Mouse (Mus musculus): ENCODE results near the gene Maz. TPM values are rescaled to one million over a fixed set of nuclear protein-coding genes. Genes with fewer than 3 reads are reported as not detected.
A peak's percentile ranks its signal among the peaks of the same experiment; 100 is the strongest.

The Maz gene
- polyA plus RNA-seq, 1 experiment from 2014 or later: 44.7 TPM

GRCm38 (mm10) chr7:126981601-126982000 is 45.2 kb downstream of the Maz start:
- Histone ChIP-seq H3K27me3 (ENCODE audit: control insufficient read depth, insufficient read depth, low read length) (no peaks in the 10 kb centered on the region), H3K4me1 (ENCODE audit: control insufficient read depth in 2 of 2, insufficient read depth in 2 of 2, low read length in 2 of 2) (peaks cover 2 to 12% of the 10 kb centered on the region in 2 experiments; a peak in 2 of 4 replicates), H3K9ac (ENCODE audit: low read length) (no peak overlapping the region), H3K4me2 (ENCODE audit: low read length) (no peak overlapping the region), H3K4me3 (ENCODE audit: control insufficient read depth in 1 of 2, insufficient read depth in 1 of 2, low read depth in 1 of 2, low read length in 2 of 2) (no peak overlapping the region), H3K36me3 (ENCODE audit: control insufficient read depth, insufficient read depth, low read length) (peaks cover 33% of the 10 kb centered on the region), H3K27ac (replicated peaks in 1 of 2; ENCODE audit: control insufficient read depth in 1 of 2, insufficient read depth in 1 of 2, low read depth in 2 of 2, low read length in 2 of 2) (no peak overlapping the region), H3K9me3 (ENCODE audit: control insufficient read depth, low read length) (no peaks in the 10 kb centered on the region)
- WGBS: 79% methylated on average over 2 of the region's 2 CpGs
- ATAC-seq (ENCODE audit: insufficient number of reproducible peaks, insufficient read depth, low FRiP score, low read depth): no peak

GRCm38 (mm10) chr7:126978841-126979240 is 48.0 kb downstream of the Maz start:
- no peak for ATAC-seq (ENCODE audit: insufficient number of reproducible peaks, insufficient read depth, low FRiP score, low read depth)
- Histone ChIP-seq H3K4me3 (ENCODE audit: control insufficient read depth in 1 of 2, insufficient read depth in 1 of 2, low read depth in 1 of 2, low read length in 2 of 2) (no peak overlapping the region), H3K9ac (ENCODE audit: low read length) (no peak overlapping the region), H3K4me1 (ENCODE audit: control insufficient read depth in 2 of 2, insufficient read depth in 2 of 2, low read length in 2 of 2) (peaks cover 2 to 11% of the 10 kb centered on the region in 2 experiments; a peak in 3 of 4 replicates), H3K4me2 (ENCODE audit: low read length) (no peak overlapping the region), H3K27me3 (ENCODE audit: control insufficient read depth, insufficient read depth, low read length) (no peaks in the 10 kb centered on the region), H3K27ac (replicated peaks in 1 of 2; ENCODE audit: control insufficient read depth in 1 of 2, insufficient read depth in 1 of 2, low read depth in 2 of 2, low read length in 2 of 2) (no peak overlapping the region), H3K9me3 (ENCODE audit: control insufficient read depth, low read length) (no peaks in the 10 kb centered on the region), H3K36me3 (ENCODE audit: control insufficient read depth, insufficient read depth, low read length) (peaks cover 33% of the 10 kb centered on the region)
- 87% methylated on average over 6 of the region's 6 CpGs for WGBS

- no peak for ATAC-seq (ENCODE audit: insufficient number of reproducible peaks, insufficient read depth, low FRiP score, low read depth)
- Histone ChIP-seq H3K27me3 (ENCODE audit: control insufficient read depth, insufficient read depth, low read length) (no peaks in the 10 kb centered on the region), H3K36me3 (ENCODE audit: control insufficient read depth, insufficient read depth, low read length) (peaks cover 33% of the 10 kb centered on the region), H3K4me3 (ENCODE audit: control insufficient read depth in 1 of 2, insufficient read depth in 1 of 2, low read depth in 1 of 2, low read length in 2 of 2) (peak overlapping the region; percentile 92 to 100), H3K9ac (ENCODE audit: low read length) (peak overlapping the region; percentile 99), H3K27ac (replicated peaks in 1 of 2; ENCODE audit: control insufficient read depth in 1 of 2, insufficient read depth in 1 of 2, low read depth in 2 of 2, low read length in 2 of 2) (peak overlapping the region in 1 of 2 experiments; percentile 93; a peak in 3 of 4 replicates), H3K4me2 (ENCODE audit: low read length) (peak overlapping the region; percentile 82), H3K4me1 (ENCODE audit: control insufficient read depth in 2 of 2, insufficient read depth in 2 of 2, low read length in 2 of 2) (peaks cover 2 to 11% of the 10 kb centered on the region in 2 experiments; a peak in 3 of 4 replicates), H3K9me3 (ENCODE audit: control insufficient read depth, low read length) (no peaks in the 10 kb centered on the region)
- 24% methylated on average over 14 of the region's 14 CpGs for WGBS
Measured at GRCm38 (mm10) chr7:126976878-126977459, 49.9 kb downstream of the Maz start.

GRCm38 (mm10) chr7:126975950-126976866 is 50.6 kb downstream of the Maz start, which contains the start of gene Cdiptos:
TSS of gene Cdiptos (minus strand) at chr7:126976098.
- ATAC-seq (ENCODE audit: insufficient number of reproducible peaks, insufficient read depth, low FRiP score, low read depth): peak; percentile 87
- H3K4me1 ChIP-seq (ENCODE audit: control insufficient read depth in 2 of 2, insufficient read depth in 2 of 2, low read length in 2 of 2): peaks cover 2 to 11% of the 10 kb centered on the region in 2 experiments; a peak in 3 of 4 replicates
- WGBS: under 1% methylated on average over 54 of the region's 55 CpGs
- peak within 1 kb of the TSS; percentile 92 to 100 for H3K4me3 ChIP-seq (ENCODE audit: control insufficient read depth in 1 of 2, insufficient read depth in 1 of 2, low read depth in 1 of 2, low read length in 2 of 2)
- no peaks in the 10 kb centered on the region for H3K27me3 ChIP-seq (ENCODE audit: control insufficient read depth, insufficient read depth, low read length)
- peak within 1 kb of the TSS; percentile 82 for H3K4me2 ChIP-seq (ENCODE audit: low read length)
- H3K9ac ChIP-seq (ENCODE audit: low read length): peak within 1 kb of the TSS; percentile 99
- peaks cover 29% of the 10 kb centered on the region for H3K36me3 ChIP-seq (ENCODE audit: control insufficient read depth, insufficient read depth, low read length)
- peak within 1 kb of the TSS; percentile 93 to 99 for H3K27ac ChIP-seq (replicated peaks in 1 of 2; ENCODE audit: control insufficient read depth in 1 of 2, insufficient read depth in 1 of 2, low read depth in 2 of 2, low read length in 2 of 2)
- H3K9me3 ChIP-seq (ENCODE audit: control insufficient read depth, low read length): no peaks in the 10 kb centered on the region

- Histone ChIP-seq H3K4me2 (ENCODE audit: low read length) (peak within 1 kb of the TSS; percentile 82), H3K27me3 (ENCODE audit: control insufficient read depth, insufficient read depth, low read length) (no peaks in the 10 kb centered on the region), H3K9me3 (ENCODE audit: control insufficient read depth, low read length) (no peaks in the 10 kb centered on the region), H3K4me1 (ENCODE audit: control insufficient read depth in 2 of 2, insufficient read depth in 2 of 2, low read length in 2 of 2) (peaks cover 2 to 11% of the 10 kb centered on the region in 2 experiments; a peak in 3 of 4 replicates), H3K4me3 (ENCODE audit: control insufficient read depth in 1 of 2, insufficient read depth in 1 of 2, low read depth in 1 of 2, low read length in 2 of 2) (peak within 1 kb of the TSS; percentile 92 to 100), H3K9ac (ENCODE audit: low read length) (peak within 1 kb of the TSS; percentile 99), H3K27ac (replicated peaks in 1 of 2; ENCODE audit: control insufficient read depth in 1 of 2, insufficient read depth in 1 of 2, low read depth in 2 of 2, low read length in 2 of 2) (peak within 1 kb of the TSS; percentile 93 to 99), H3K36me3 (ENCODE audit: control insufficient read depth, insufficient read depth, low read length) (peaks cover 29% of the 10 kb centered on the region)
- no peak for ATAC-seq (ENCODE audit: insufficient number of reproducible peaks, insufficient read depth, low FRiP score, low read depth)
- WGBS: 0% methylated on average over 1 of the region's 1 CpGs
Measured at GRCm38 (mm10) chr7:126975893-126975949, 51.1 kb downstream of the Maz start, which contains the start of gene Cdipt. TSS of gene Cdipt (plus strand) at chr7:126975914.

- H3K4me1 ChIP-seq (ENCODE audit: control insufficient read depth in 2 of 2, insufficient read depth in 2 of 2, low read length in 2 of 2): peaks cover 2 to 11% of the 10 kb centered on the region in 2 experiments; a peak in 3 of 4 replicates
- 8% methylated on average over 8 of the region's 8 CpGs for WGBS
- no peak; the same call in 1 of the 2 replicates for ATAC-seq (ENCODE audit: insufficient number of reproducible peaks, insufficient read depth, low FRiP score, low read depth)
Measured at GRCm38 (mm10) chr7:126975493-126975892, 51.3 kb downstream of the Maz start.

More at GRCm38 (mm10) chr7:126975493-126975892, 51.3 kb downstream of the Maz start:
- no peaks in the 10 kb centered on the region for H3K9me3 ChIP-seq (ENCODE audit: control insufficient read depth, low read length)
- H3K4me2 ChIP-seq (ENCODE audit: low read length): peak overlapping the region; percentile 82
- peak overlapping the region in 1 of 2 experiments; percentile 93; a peak in 1 of 4 replicates for H3K27ac ChIP-seq (replicated peaks in 1 of 2; ENCODE audit: control insufficient read depth in 1 of 2, insufficient read depth in 1 of 2, low read depth in 2 of 2, low read length in 2 of 2)
- peaks cover 27% of the 10 kb centered on the region for H3K36me3 ChIP-seq (ENCODE audit: control insufficient read depth, insufficient read depth, low read length)
- no peaks in the 10 kb centered on the region for H3K27me3 ChIP-seq (ENCODE audit: control insufficient read depth, insufficient read depth, low read length)
- H3K9ac ChIP-seq (ENCODE audit: low read length): peak overlapping the region; percentile 99
- peak overlapping the region; percentile 2 to 100; a peak in 3 of 4 replicates for H3K4me3 ChIP-seq (ENCODE audit: control insufficient read depth in 1 of 2, insufficient read depth in 1 of 2, low read depth in 1 of 2, low read length in 2 of 2)
